Mouse (Mus musculus) retina, postnatal 1 day (tissue): ENCODE measurements around the gene Mptx2.
"Not testable (repeated sequence)": the region's sequence is repeated elsewhere in the genome, so short reads cannot be mapped to it uniquely, and the experiment has no call there.

Source experiments
- DNase-seq: peaks from one replicate; pipeline ENCODE4 v3.0.0-alpha.2; 2012

The Mptx2 gene

GRCm38 (mm10) chr1:173277677-173278076 is at the start of gene Mptx2:
TSS of gene Mptx2 (minus strand) at chr1:173277777.
- DNase-seq = no peak

GRCm38 (mm10) chr1:173326552-173326951 is 49.0 kb upstream of the Mptx2 start:
- DNase-seq = no peak

GRCm38 (mm10) chr1:173325395-173325794 is 47.8 kb upstream of the Mptx2 start:
- DNase-seq = no peak

DNA sequence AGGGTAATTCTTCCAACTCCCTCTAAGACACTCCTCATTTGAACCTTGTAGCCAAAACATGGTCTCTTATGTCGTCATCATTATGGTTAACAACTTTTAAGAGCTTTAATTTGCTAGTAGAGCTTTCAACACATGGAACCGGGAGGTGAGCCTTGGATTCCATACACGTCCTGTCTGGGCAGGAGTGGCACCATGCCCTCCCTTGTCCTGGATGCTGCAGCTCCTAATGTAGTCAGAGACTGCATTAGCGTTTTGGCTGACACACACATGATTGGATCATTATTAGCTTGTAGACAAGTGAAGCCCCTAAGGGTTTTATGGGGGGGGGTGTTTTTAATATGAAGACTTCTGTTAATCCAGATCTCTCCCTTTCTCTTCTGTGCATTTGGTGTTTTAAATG is 47.4 kb upstream of the Mptx2 start:
- no peak for DNase-seq

DNA sequence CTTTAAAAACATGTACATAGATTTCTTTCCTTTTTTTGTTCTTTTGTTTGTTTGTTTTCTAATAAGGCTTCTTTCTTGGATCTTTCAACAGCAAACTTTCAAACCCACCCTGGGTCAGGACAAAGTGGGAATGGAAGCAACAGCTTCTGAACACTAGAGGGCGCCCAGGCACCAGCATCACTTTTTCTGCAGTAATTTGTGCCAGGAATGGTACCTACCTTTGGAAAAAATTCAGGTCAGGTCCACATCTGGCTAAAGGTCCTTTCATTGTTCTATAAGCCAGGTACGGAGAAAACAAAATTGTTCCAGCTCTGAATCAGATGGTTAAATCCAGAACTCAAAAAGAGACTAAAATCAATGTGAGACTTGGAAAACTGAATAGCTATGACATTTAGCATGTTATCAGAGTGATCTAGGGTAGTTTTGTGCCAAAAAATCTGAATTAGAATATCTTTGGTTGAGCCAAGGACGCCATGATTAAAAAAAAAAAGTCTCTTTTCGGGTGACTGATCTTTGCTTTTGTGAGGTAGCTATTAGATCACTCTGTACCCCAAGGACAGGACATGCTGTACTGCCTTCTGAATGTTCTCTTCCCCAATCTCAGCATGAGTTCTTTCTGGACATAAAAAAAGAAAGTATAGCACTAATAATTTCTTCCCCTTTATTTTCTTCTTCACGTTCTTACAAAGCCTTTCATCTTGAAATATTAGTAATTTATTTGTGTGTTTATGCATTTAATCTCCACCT is 46.4 kb upstream of the Mptx2 start:
- peak; percentile 55 for DNase-seq

- DNase-seq = no peak
Measured at GRCm38 (mm10) chr1:173322249-173322627, 44.7 kb upstream of the Mptx2 start.

DNA sequence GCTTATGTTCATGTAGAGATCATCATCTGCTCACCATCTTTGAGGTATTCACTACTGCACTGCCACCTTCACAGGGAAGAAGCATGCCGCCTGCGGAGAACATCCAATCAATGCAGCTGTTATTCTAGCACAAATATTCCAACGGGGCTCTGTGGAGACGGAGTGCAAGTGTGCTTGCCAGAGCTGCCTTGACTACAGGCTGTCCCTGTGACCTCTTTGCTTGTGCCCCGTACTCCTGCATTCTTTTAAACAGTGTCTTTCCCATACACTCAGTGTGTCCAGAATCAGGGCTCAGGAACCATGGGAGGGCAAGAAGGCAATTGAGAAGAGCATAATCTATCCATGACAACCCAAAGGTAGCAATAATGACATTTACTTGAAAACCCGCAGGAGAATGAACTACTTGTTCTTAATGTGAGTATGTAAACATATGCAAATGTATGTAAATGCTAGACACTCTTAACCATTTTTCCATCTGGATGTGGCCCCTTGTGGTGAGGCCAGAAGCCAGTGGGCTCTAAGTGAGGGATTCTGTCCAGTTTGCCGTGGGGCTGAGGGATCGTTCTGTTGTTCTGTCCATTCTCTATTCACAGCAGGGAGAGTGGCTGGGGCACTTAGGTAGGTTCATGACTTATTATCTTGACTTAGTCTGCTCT is 44.1 kb upstream of the Mptx2 start:
- DNase-seq = no peak

DNA sequence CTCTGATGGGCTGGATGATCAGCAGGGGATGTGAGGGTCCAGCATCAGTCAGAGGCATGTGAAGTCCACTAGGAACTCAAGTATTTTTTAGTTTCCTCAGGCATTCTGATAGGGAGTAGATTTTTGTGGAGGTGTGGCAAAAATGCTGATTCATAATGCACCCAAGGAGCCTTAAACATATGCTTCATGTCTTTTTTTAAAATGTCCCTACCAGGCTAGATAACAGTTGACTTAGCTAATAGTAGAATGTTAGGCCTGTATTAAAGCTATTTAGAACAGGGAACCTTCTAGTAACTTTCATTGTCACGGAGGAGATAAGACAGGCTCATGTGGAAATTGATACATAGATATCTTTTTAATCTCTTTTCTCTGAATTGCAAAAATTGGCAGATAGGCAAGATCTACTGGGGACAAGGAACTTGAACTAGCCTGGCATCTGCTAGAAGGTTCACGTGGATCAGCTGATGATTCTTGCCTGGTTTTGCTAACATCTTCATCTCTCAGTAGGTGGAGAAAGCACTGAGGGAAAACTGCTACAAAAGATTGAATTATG is 40.4 kb upstream of the Mptx2 start:
- DNase-seq = no peak

DNA sequence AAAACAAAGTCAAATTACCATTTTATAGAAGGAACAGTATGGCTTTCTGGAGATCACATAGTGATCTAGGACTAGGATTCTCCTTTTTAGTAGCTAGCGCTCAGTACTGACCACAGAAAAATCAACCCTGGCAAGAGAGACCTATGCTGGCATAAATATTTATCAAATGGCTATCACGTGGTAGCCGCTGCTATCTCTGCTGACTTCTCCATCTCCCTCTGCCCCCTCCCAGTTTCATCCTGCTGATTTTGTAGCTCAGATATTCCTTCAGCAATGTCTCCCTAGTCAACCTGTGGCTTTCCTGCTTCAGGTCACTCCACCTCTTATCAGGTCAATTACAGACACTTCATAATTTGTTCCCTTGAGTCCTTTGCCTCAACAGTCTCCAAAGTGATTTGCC is 38.1 kb upstream of the Mptx2 start:
- no peak for DNase-seq

- DNase-seq = not testable (repeated sequence)
Measured at GRCm38 (mm10) chr1:173313535-173314050, 36.0 kb upstream of the Mptx2 start.

DNA sequence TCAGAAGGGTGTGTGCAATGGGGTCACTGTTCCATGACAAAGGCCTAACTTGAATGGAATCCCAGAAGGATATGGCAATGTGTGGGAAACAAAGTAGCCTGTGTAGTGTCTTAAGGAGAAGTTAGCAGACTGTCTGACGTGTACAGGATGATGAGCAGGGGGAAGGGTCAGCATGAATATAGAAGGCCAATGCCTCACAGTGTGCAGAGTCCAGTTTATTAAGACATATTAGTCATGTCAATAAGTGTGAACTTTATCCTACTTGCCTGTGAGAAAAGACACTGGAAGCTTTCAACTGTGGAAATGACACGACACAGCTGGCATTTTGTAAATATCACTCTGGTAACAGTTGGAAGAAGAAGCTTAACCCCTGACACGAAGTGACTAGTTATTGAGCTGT is 25.2 kb upstream of the Mptx2 start:
- DNase-seq = not testable (repeated sequence)

DNA sequence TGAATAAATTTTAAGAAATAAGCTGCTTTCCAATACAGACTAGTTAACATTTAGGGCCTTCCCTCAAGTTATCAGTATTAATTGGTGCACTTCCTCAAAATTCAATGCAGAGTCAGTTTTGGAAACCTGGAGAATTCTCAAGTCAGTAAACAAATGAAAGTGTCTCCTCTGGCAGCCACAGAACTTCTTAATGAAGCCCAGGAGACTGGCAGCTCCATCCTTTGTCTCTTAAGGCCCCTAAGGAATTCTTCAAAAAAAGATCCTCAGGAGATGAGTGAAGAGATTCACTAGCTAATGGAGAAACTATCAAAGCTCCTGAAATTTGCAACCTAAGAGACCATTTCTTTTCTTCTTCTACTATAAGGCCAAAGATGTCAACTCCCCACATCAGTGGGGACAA is 11.9 kb downstream of the Mptx2 start, which contains the start of gene Olfr418:
Gene Olfr418 (plus strand): TSS at position 301 of the 400 bp plus-strand sequence.
- no peak for DNase-seq

DNA sequence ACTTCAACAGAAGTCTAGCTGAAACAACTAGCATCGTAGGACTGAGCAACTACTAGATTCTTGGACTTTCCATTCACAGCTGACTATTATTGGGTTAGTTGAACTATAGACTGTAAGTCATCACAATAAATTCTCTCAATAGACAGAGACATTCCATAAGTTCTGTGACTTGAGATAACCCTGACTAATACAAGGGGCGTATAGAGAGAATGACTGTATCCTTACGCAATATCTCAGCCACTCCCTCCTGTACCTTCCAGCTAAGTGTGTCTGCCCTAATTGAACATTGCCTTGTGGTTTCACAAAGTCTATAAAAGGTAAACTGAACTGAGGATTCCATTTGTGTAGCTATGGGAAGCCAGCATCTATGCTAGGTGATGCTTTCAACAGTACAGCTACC is 27.7 kb downstream of the Mptx2 start:
- no peak for DNase-seq

DNA sequence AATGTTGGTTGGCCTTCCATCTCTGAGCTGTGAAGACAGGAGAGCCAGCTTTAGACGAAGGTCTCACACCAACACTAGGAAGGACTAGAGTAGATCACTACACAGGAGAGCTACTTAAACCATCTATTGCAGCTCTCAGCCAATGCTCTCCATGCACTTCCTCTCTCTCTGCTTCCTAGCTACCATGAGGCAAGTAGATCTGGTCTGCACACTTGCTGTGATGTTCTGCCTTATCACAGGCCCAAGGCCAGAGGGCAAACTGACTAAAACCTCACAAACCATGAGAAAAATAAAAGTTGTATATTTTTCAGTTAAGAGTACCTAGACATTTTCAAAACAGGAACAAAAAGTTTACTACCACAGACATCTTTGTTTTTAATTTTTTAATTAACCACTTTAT is 40.6 kb downstream of the Mptx2 start:
- DNase-seq = not testable (repeated sequence)

DNA sequence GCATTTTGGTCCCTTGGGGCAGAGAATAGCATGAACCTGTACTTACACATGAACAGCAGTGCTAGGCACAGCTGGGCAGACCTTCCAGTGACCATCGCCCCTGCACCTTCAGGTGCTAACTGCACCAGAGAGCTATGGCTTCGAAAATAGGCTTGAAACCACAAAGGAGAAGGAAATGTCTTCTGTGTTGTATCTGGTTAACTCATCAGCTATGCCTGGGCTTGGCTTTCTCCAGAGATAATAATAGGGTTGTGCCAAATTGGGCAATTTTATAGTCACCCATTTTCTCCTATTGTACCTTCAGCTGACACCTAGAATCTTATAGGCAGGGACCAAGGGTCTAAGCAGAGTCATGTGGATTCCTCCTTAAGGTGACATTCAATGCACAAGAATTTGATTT is 50.5 kb downstream of the Mptx2 start, which contains the start of gene Fcer1a:
Gene Fcer1a (minus strand): TSS at position 134 of the 400 bp plus-strand sequence.
- no peak for DNase-seq
